Mouse (Mus musculus): ENCODE results near the gene Umad1.

DNA sequence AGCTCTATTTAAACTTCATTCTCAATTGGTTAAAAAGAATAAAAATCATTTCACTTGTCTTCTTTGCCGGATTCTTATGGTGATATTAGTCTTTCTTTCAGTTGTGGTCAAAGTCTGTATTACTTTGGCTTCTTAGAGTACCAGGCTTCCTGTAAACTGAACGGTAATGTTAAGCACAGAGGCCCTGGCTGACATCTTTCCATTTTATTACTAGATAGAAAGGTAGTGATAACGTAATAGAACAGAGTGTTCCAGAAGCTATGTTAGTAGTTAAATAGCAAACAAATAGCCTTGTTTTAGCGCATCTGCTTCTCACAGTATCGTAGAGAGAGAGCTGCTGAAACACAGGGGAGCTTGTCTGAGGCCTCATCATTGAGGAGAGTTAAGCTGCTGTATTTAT lies 146.8 kb downstream of the Umad1 start:
- TF ChIP-seq ZC3H11A (IDR thresholded peaks at IDR 0.05; ENCODE audit: borderline replicate concordance, low read depth, low read length), result no peak
- TF ChIP-seq CHD2 (IDR thresholded peaks at IDR 0.05; ENCODE audit: low read depth, low read length), result no peak
- no peak for TF ChIP-seq HCFC1 (IDR thresholded peaks at IDR 0.05; ENCODE audit: borderline replicate concordance, insufficient read depth, low read length)
